Mouse (Mus musculus) bone marrow, adult 2 months (tissue): ENCODE results near the gene Kdm5a.

Source experiments
- CTCF ChIP-seq: fragments of 200-500 bp; IDR thresholded peaks from 2 replicates; pipeline ENCODE4 v1.5.1; 2011; ENCODE audit warnings: low read length, control low read depth; ENCODE audit not compliant: control insufficient read depth, insufficient read depth
- POLR2A ChIP-seq: fragments of 200-500 bp; IDR thresholded peaks from 2 replicates; pipeline ENCODE4 v1.6.1; 2011; ENCODE audit warnings: low read depth, mild to moderate bottlenecking, control low read depth, low read length, borderline replicate concordance; ENCODE audit not compliant: control insufficient read depth

DNA sequence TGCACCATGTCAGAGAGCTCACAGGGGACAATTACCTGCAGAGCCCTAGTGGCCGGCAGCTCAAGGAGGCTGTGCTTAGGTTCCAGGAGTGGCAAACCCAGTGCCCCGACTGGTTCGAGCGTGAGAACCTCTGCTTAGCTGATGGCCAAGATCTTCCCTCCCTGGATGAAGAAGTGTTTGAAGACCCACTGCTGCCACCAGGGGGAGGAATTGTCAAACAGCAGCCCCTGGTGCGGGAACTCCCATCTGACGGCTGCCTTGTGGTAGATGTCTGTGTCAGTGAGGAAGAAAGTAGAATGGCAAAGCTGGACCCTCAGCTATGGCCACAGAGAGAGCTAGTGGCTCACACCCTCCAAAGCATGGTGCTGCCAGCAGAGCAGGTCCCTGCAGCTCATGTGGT, 117.6 kb downstream of the Kdm5a start:
- TF ChIP-seq POLR2A: no peak
- peak; percentile 51; the same call in 1 of the 2 replicates for TF ChIP-seq CTCF
